In the genomic region with DNA sequence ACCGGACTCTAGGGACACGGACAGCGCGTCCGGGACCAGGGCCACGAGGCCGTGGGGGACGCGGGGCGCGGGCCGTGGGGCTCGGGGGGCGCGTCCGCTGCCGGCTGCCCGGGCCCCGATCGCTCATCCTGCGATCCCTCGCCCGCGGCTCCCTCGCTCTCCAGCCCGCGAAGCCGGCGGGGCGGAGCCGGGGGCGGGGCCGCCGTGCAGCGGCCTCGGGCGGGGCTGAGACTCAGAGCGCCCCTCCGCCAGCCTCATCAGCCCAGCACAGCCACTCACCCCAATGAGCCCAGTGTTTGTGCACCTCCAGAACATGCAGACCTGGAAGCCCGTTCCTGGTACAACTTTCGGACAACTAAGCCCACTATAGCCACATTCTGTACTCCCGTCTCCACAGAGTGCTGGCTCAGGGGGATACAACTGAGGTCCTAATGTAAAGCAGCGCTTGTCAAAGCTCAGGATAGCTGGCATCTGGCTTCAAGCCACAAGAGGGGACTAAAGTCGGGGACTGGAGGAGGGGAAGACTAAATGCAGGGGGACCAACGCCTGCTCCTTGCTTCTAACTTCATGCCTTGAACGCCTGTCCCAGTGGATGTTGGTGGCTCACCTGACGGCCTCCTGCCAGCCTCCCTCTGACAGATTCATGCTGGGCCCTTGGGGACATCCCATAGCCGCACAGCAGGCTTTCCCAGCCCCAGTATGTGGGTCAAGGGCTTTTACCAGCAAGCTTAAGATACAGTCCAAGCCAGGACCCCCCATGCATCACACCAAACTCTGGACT, we compare ENCODE assay signal across 9 mouse cellular contexts. TPM values are rescaled to one million over a fixed set of nuclear protein-coding genes. Genes with fewer than 3 reads are reported as not detected.
A peak's percentile ranks its signal among the peaks of the same experiment; 100 is the strongest.
DNase-seq lines count a peak whose midpoint lies in the region; ATAC-seq and TF ChIP-seq lines count a peak whose summit lies in the region.
"Had no signal": no experiment of that assay in that cellular context is flagged by ENCODE, and none has a peak within 500 bp of the region (broad histone marks: within the 10 kb centered on the region; RNA-seq: fewer than 3 reads in every experiment).

Cnih2 (minus strand) TSS at position 159 of the 781 bp plus-strand sequence.

- H3K27ac ChIP-seq in heart, embryonic 15.5 days, result no peak within 1 kb of the TSS
- H3K27ac ChIP-seq in layer of hippocampus, adult 2 months, result peak within 1 kb of the TSS; percentile 97
- no peak within 1 kb of the TSS for H3K27ac ChIP-seq in lung, embryonic 16.5 days (ENCODE audit: low read length)
- H3K27ac ChIP-seq: macrophage had no signal

- 3% methylated on average over 45 of the region's 48 CpGs for WGBS in heart, embryonic 15.5 days
- WGBS in lung, embryonic 16.5 days, result 4% methylated on average over 32 of the region's 48 CpGs

- H3K4me2 ChIP-seq in heart, embryonic 15.5 days, result peak within 1 kb of the TSS; percentile 96
- peak within 1 kb of the TSS; percentile 99 for H3K4me2 ChIP-seq in lung, embryonic 16.5 days (ENCODE audit: low read depth, low read length)

- peak within 1 kb of the TSS; percentile 69 for H3K9ac ChIP-seq in heart, embryonic 15.5 days
- peak within 1 kb of the TSS; percentile 72 for H3K9ac ChIP-seq in lung, embryonic 16.5 days (ENCODE audit: low read length)

- H3K4me3 ChIP-seq in E14TG2a.4 (replicated peaks; ENCODE audit: low read length), result peak within 1 kb of the TSS; percentile 86
- H3K4me3 ChIP-seq in heart, embryonic 15.5 days, result peak within 1 kb of the TSS; percentile 55
- H3K4me3 ChIP-seq in layer of hippocampus, adult 2 months, result peak within 1 kb of the TSS; percentile 71
- H3K4me3 ChIP-seq in lung, embryonic 16.5 days (ENCODE audit: low read length), result peak within 1 kb of the TSS; percentile 57

- H3K27me3 ChIP-seq in E14TG2a.4 (ENCODE audit: insufficient read depth, low read length), result peaks cover 30% of the 10 kb centered on the region
- H3K27me3 ChIP-seq in heart, embryonic 15.5 days, result peaks cover 15% of the 10 kb centered on the region; the same call in 1 of the 2 replicates
- H3K27me3 ChIP-seq in lung, embryonic 16.5 days (ENCODE audit: control insufficient read depth, insufficient read depth, low read depth, low read length), result peaks cover 3% of the 10 kb centered on the region; the same call in 1 of the 2 replicates

- no peaks in the 10 kb centered on the region for H3K9me3 ChIP-seq in E14TG2a.4 (ENCODE audit: low read length)
- no peaks in the 10 kb centered on the region for H3K9me3 ChIP-seq in heart, embryonic 15.5 days (replicated peaks)
- no peaks in the 10 kb centered on the region for H3K9me3 ChIP-seq in lung, embryonic 16.5 days (ENCODE audit: control insufficient read depth, low read length)

- TF ChIP-seq CTCF in E14TG2a.4 (conservative IDR thresholded peaks at IDR 0.05; ENCODE audit: low read length), result no peak
- no peak for TF ChIP-seq CTCF in layer of hippocampus, adult 2 months (conservative IDR thresholded peaks at IDR 0.05)

- H3K36me3 ChIP-seq in E14TG2a.4 (ENCODE audit: insufficient read depth, low read length), result peaks cover 50% of the 10 kb centered on the region
- H3K36me3 ChIP-seq in heart, embryonic 15.5 days, result peaks cover 38% of the 10 kb centered on the region
- peaks cover 21% of the 10 kb centered on the region for H3K36me3 ChIP-seq in lung, embryonic 16.5 days (ENCODE audit: control insufficient read depth, insufficient read depth, low read length)

- ATAC-seq in cerebellum, adult (ENCODE audit: insufficient number of reproducible peaks, low FRiP score, low TSS enrichment), result no peak
- peak; percentile 47; the same call in 1 of the 2 replicates for ATAC-seq in heart, embryonic 15.5 days (replicated peaks; ENCODE audit: insufficient number of reproducible peaks, insufficient read depth, low FRiP score, low read depth)
- ATAC-seq in lung, embryonic 16.5 days (ENCODE audit: low read depth), result peak; percentile 79

- DNase-seq in cerebellum, adult 11 months, result peak; percentile 74
- peak; percentile 74 for DNase-seq in embryo, embryonic 10 days (ENCODE audit: low spot score)
- DNase-seq in layer of hippocampus, adult 2 months (ENCODE audit: low spot score in 2 of 2), result peak in 1 of 2 experiments; percentile 78
- DNase-seq in right cerebral cortex, postnatal 14 days, result peak; percentile 75

- H3K4me1 ChIP-seq in E14TG2a.4 (replicated peaks; ENCODE audit: low read depth, low read length), result peaks cover 76% of the 10 kb centered on the region
- H3K4me1 ChIP-seq in heart, embryonic 15.5 days (replicated peaks), result peaks cover 55% of the 10 kb centered on the region
- peaks cover 12% of the 10 kb centered on the region for H3K4me1 ChIP-seq in lung, embryonic 16.5 days (replicated peaks; ENCODE audit: control insufficient read depth, insufficient read depth, low read length)

RNA-seq across cellular contexts. Expression of gene Cnih2, which starts in this region (rescaled TPM):
- 2.9 and 5.7 TPM in 2 replicates for polyA plus RNA-seq in heart, embryonic 15.5 days (2015; fragmentation: Nextera tagmentation; extraction: Ambion mirVana)
- 100 to 1,000 TPM; 614 to 642 TPM for total RNA-seq in layer of hippocampus, adult 2 months (2021)
- 5.6 and 7.0 TPM in 2 replicates for polyA plus RNA-seq in lung, embryonic 16.5 days (2015; fragmentation: Nextera tagmentation; extraction: Ambion mirVana)
- polyA plus RNA-seq: macrophage had no signal
